Mouse (Mus musculus): Measurements from ENCODE around the gene Trim23. TPM values are rescaled to one million over a fixed set of nuclear protein-coding genes. Genes with fewer than 3 reads are reported as not detected.
"Not testable (repeated sequence)": the region's sequence is repeated elsewhere in the genome, so short reads cannot be mapped to it uniquely, and the experiment has no call there.

The Trim23 gene
- total RNA-seq, 2 experiments from 2014 or later: 59.9 to 60.5 TPM

- no peak for TF ChIP-seq CTCF (conservative IDR thresholded peaks at IDR 0.05)
- H3K27ac ChIP-seq: peak within 1 kb of the TSS; percentile 91
- peak; percentile 80 to 85 for DNase-seq (ENCODE audit: low spot score in 2 of 2)
- H3K4me3 ChIP-seq: peak within 1 kb of the TSS; percentile 67
These were observed 574 bp upstream of the Trim23 start, which contains the start of gene Trappc13 for GRCm38 (mm10) chr13:104177796-104178649. TSS of gene Trappc13 (minus strand) at chr13:104178469.

GRCm38 (mm10) chr13:104179176-104179888 is 735 bp downstream of the Trim23 start:
- Histone ChIP-seq H3K4me3 (peak overlapping the region; percentile 67), H3K27ac (peak overlapping the region; percentile 91)
- TF ChIP-seq CTCF (conservative IDR thresholded peaks at IDR 0.05): no peak
- no peak for DNase-seq (ENCODE audit: low spot score in 2 of 2)

- DNase-seq (ENCODE audit: low spot score in 2 of 2): no peak
- Histone ChIP-seq H3K27ac (no peak overlapping the region), H3K4me3 (no peak overlapping the region)
- no peak for TF ChIP-seq CTCF (conservative IDR thresholded peaks at IDR 0.05)
These were observed 8.8 kb downstream of the Trim23 start for GRCm38 (mm10) chr13:104187357-104187756.

- not testable (repeated sequence) for H3K27ac ChIP-seq; DNase-seq (ENCODE audit: low spot score in 2 of 2); H3K4me3 ChIP-seq
These were observed 17.3 kb downstream of the Trim23 start for GRCm38 (mm10) chr13:104195891-104196290.

GRCm38 (mm10) chr13:104204313-104204712 is 25.7 kb downstream of the Trim23 start:
- no peak overlapping the region for H3K27ac ChIP-seq
- peak; percentile 66 for TF ChIP-seq CTCF (conservative IDR thresholded peaks at IDR 0.05)

GRCm38 (mm10) chr13:104227478-104227877 is 48.9 kb downstream of the Trim23 start:
- no peak for TF ChIP-seq CTCF (conservative IDR thresholded peaks at IDR 0.05)
- peak overlapping the region; percentile 99 for H3K4me3 ChIP-seq
- no peak for DNase-seq (ENCODE audit: low spot score in 2 of 2)
- H3K27ac ChIP-seq: no peak overlapping the region

More at GRCm38 (mm10) chr13:104204313-104204712, 25.7 kb downstream of the Trim23 start:
- no peak overlapping the region for H3K4me3 ChIP-seq
- DNase-seq (ENCODE audit: low spot score in 2 of 2): no peak

GRCm38 (mm10) chr13:104228384-104229066 is 49.9 kb downstream of the Trim23 start, which contains the start of the genes Cenpk and Ppwd1:
TSS of gene Cenpk (plus strand) at chr13:104228611.
TSS of gene Ppwd1 (minus strand) at chr13:104228843.
- DNase-seq (ENCODE audit: low spot score in 2 of 2): peak; percentile 95 to 97
- TF ChIP-seq CTCF (conservative IDR thresholded peaks at IDR 0.05): no peak
- Histone ChIP-seq H3K4me3 (peak within 1 kb of the TSS; percentile 99), H3K27ac (peak within 1 kb of the TSS; percentile 89)

GRCm38 (mm10) chr13:104229181-104229580 is 50.6 kb downstream of the Trim23 start:
- Histone ChIP-seq H3K27ac (no peak overlapping the region), H3K4me3 (peak overlapping the region; percentile 99)
- no peak for TF ChIP-seq CTCF (conservative IDR thresholded peaks at IDR 0.05)
- DNase-seq (ENCODE audit: low spot score in 2 of 2): no peak

Other genes with a start within 250 kb of the Trim23 start
- 10 to 100 TPM; 20.6 to 20.7 TPM for gene Nln, start 69.2 kb upstream of the Trim23 start, total RNA-seq (2021)
- gene Sgtb, start 69.1 kb upstream of the Trim23 start, total RNA-seq (2021): 10 to 100 TPM; 72.5 to 81.0 TPM
- gene Trappc13, start 328 bp upstream of the Trim23 start, total RNA-seq (2021): 10 to 100 TPM; 54.5 to 55.1 TPM
- gene Cenpk, start 49.8 kb downstream of the Trim23 start, total RNA-seq (2021): 1 to 10 TPM in 1 of 2 experiments, under 1 TPM in 1; 0.76 to 1.3 TPM
- 10 to 100 TPM; 14.8 to 17.1 TPM for gene Ppwd1, start 50.0 kb downstream of the Trim23 start, total RNA-seq (2021)
- 1 to 10 TPM; 3.8 to 4.6 TPM for gene Adamts6, start 109.0 kb downstream of the Trim23 start, total RNA-seq (2021)

Measured in layer of hippocampus, adult 2 months (tissue).